Mouse (Mus musculus) forebrain, embryonic 11.5 days (tissue): Measurements from ENCODE around the gene Tppp3. TPM values are rescaled to one million over a fixed set of nuclear protein-coding genes. Genes with fewer than 3 reads are reported as not detected.
A peak's percentile ranks its signal among the peaks of the same experiment; 100 is the strongest.

ENCODE experiments used
- ATAC-seq: fragments of 200-750 bp; cut with Nextera tagmentation; replicated peaks from 2 replicates; pipeline ENCODE4 v1.8.0; 2017; ENCODE audit warnings: moderate TSS enrichment; ENCODE audit not compliant: low FRiP score
- DNase-seq: peaks from one replicate; pipeline ENCODE4 v3.0.0-alpha.2; 2017; ENCODE audit warnings: low spot score
- H3K27ac ChIP-seq: fragments of 300-500 bp; sonication (generic); 2 replicates; pipeline ENCODE4 v1.5.1; 2014; ENCODE audit warnings: low read depth, low read length
- H3K27me3 ChIP-seq: fragments of 300-500 bp; sonication (generic); 2 replicates; pipeline ENCODE4 v1.6.1; 2014; ENCODE audit warnings: mild to moderate bottlenecking, low read length, mixed read lengths; ENCODE audit not compliant: control insufficient read depth, insufficient read depth
- H3K36me3 ChIP-seq: fragments of 300-500 bp; sonication (generic); 2 replicates; pipeline ENCODE4 v1.6.1; 2014; ENCODE audit warnings: mild to moderate bottlenecking, low read length, moderate library complexity, mixed read lengths; ENCODE audit not compliant: control insufficient read depth, insufficient read depth
- H3K4me1 ChIP-seq: fragments of 300-500 bp; sonication (generic); replicated peaks from 2 replicates; pipeline ENCODE4 v1.6.1; 2014; ENCODE audit warnings: low read length, mixed read lengths; ENCODE audit not compliant: control insufficient read depth, insufficient read depth
- H3K4me2 ChIP-seq: fragments of 300-500 bp; sonication (generic); 2 replicates; pipeline ENCODE4 v1.6.1; 2014; ENCODE audit warnings: low read depth, mild to moderate bottlenecking, low read length, moderate library complexity, mixed read lengths; ENCODE audit not compliant: severe bottlenecking
- H3K4me3 ChIP-seq: fragments of 300-500 bp; sonication (generic); 2 replicates; pipeline ENCODE4 v1.5.1; 2014; ENCODE audit warnings: low read depth, low read length
- H3K9ac ChIP-seq: fragments of 300-500 bp; sonication (generic); 2 replicates; pipeline ENCODE4 v1.6.1; 2014; ENCODE audit warnings: low read length
- H3K9me3 ChIP-seq: fragments of 300-500 bp; sonication (generic); 2 replicates; pipeline ENCODE4 v1.6.1; 2016; ENCODE audit warnings: low read length, mixed read lengths; ENCODE audit not compliant: control insufficient read depth
- WGBS: fragments of 180-500 bp; shearing (Covaris S2); extraction: QIAGEN DNeasy Blood & Tissue Kit; methylation state at CpG from one replicate; pipeline ENCODE4 v1.1.7; 2014; 5-methylcytosine and 5-hydroxymethylcytosine counted together
- polyA plus RNA-seq: library from polyadenylated mRNA; unstranded; fragments of >200 nt; fragmentation: Nextera tagmentation; extraction: Ambion mirVana; gene quantifications from 2 replicates; pipeline ENCODE4 v1.2.1, GENCODE M21; 2014

The Tppp3 gene
- polyA plus RNA-seq, 1 experiment from 2014 or later, result 37.7 TPM

- H3K9me3 ChIP-seq, result no peaks in the 10 kb centered on the region
- H3K27me3 ChIP-seq, result peaks cover 4% of the 10 kb centered on the region; the same call in 1 of the 2 replicates
- H3K4me2 ChIP-seq, result no peak overlapping the region
- H3K36me3 ChIP-seq, result no peaks in the 10 kb centered on the region
- ATAC-seq (no peak), DNase-seq (no peak)
- WGBS, result 90% methylated on average over 6 of the region's 6 CpGs
- H3K4me1 ChIP-seq, result peaks cover 8% of the 10 kb centered on the region
- no peak overlapping the region for H3K4me3 ChIP-seq
- H3K9ac ChIP-seq, result no peak overlapping the region
- H3K27ac ChIP-seq, result no peak overlapping the region
Observed at GRCm38 (mm10) chr8:105514194-105514593, 42.9 kb upstream of the Tppp3 start.

- Histone ChIP-seq H3K36me3 (no peaks in the 10 kb centered on the region), H3K4me3 (no peak overlapping the region), H3K4me1 (no peaks in the 10 kb centered on the region), H3K27ac (no peak overlapping the region), H3K27me3 (no peaks in the 10 kb centered on the region), H3K9ac (no peak overlapping the region), H3K9me3 (no peaks in the 10 kb centered on the region), H3K4me2 (no peak overlapping the region)
- WGBS, result 53% methylated on average over 12 of the region's 12 CpGs
- DNase-seq (no peak), ATAC-seq (no peak)
Observed at GRCm38 (mm10) chr8:105509997-105510735, 38.8 kb upstream of the Tppp3 start.

GRCm38 (mm10) chr8:105508758-105509157 lies 37.4 kb upstream of the Tppp3 start:
- no peaks in the 10 kb centered on the region for H3K9me3 ChIP-seq
- H3K4me1 ChIP-seq, result no peaks in the 10 kb centered on the region
- ATAC-seq (no peak), DNase-seq (no peak)
- no peak overlapping the region for H3K4me3 ChIP-seq
- H3K9ac ChIP-seq, result 0 out of 2 replicates have a peak overlapping the region, but pooled peaks have one; percentile 10
- no peak overlapping the region for H3K4me2 ChIP-seq
- WGBS, result 53% methylated on average over 1 of the region's 2 CpGs
- no peaks in the 10 kb centered on the region for H3K27me3 ChIP-seq
- H3K27ac ChIP-seq, result no peak overlapping the region
- no peaks in the 10 kb centered on the region for H3K36me3 ChIP-seq

GRCm38 (mm10) chr8:105506977-105507376 lies 35.7 kb upstream of the Tppp3 start:
- no peaks in the 10 kb centered on the region for H3K9me3 ChIP-seq
- WGBS, result 85% methylated on average over 6 of the region's 6 CpGs
- no peak overlapping the region for H3K4me3 ChIP-seq
- no peaks in the 10 kb centered on the region for H3K27me3 ChIP-seq
- no peak overlapping the region for H3K27ac ChIP-seq
- no peaks in the 10 kb centered on the region for H3K4me1 ChIP-seq
- no peak overlapping the region for H3K9ac ChIP-seq
- DNase-seq, result no peak
- H3K36me3 ChIP-seq, result no peaks in the 10 kb centered on the region
- no peak overlapping the region for H3K4me2 ChIP-seq
- no peak for ATAC-seq

GRCm38 (mm10) chr8:105504617-105505016 lies 33.3 kb upstream of the Tppp3 start:
- Histone ChIP-seq H3K9ac (no peak overlapping the region), H3K27me3 (no peaks in the 10 kb centered on the region), H3K4me1 (no peaks in the 10 kb centered on the region), H3K4me2 (no peak overlapping the region), H3K36me3 (no peaks in the 10 kb centered on the region), H3K27ac (no peak overlapping the region), H3K9me3 (no peaks in the 10 kb centered on the region), H3K4me3 (no peak overlapping the region)
- DNase-seq (no peak), ATAC-seq (no peak)
- 95% methylated on average over 3 of the region's 3 CpGs for WGBS

GRCm38 (mm10) chr8:105499787-105500186 lies 28.5 kb upstream of the Tppp3 start:
- H3K27me3 ChIP-seq, result no peaks in the 10 kb centered on the region
- no peaks in the 10 kb centered on the region for H3K9me3 ChIP-seq
- no peak overlapping the region for H3K9ac ChIP-seq
- H3K27ac ChIP-seq, result no peak overlapping the region
- H3K4me1 ChIP-seq, result peaks cover 6% of the 10 kb centered on the region
- no peak for ATAC-seq
- no peaks in the 10 kb centered on the region for H3K36me3 ChIP-seq
- DNase-seq, result no peak
- no peak overlapping the region for H3K4me3 ChIP-seq
- H3K4me2 ChIP-seq, result no peak overlapping the region
- WGBS, result 80% methylated on average over 12 of the region's 12 CpGs

- Histone ChIP-seq H3K4me2 (peak within 1 kb of the TSS; percentile 96), H3K9ac (peak within 1 kb of the TSS; percentile 89), H3K9me3 (no peaks in the 10 kb centered on the region), H3K4me1 (peaks cover 6% of the 10 kb centered on the region), H3K36me3 (no peaks in the 10 kb centered on the region), H3K27ac (0 out of 2 replicates have a peak within 1 kb of the TSS, but pooled peaks have one; percentile 12), H3K27me3 (no peaks in the 10 kb centered on the region), H3K4me3 (peak within 1 kb of the TSS; percentile 78)
- DNase-seq (peak; percentile 96), ATAC-seq (peak; percentile 92)
- WGBS, result under 1% methylated on average over 67 of the region's 68 CpGs
Observed at GRCm38 (mm10) chr8:105496439-105497180, 25.3 kb upstream of the Tppp3 start, which contains the start of gene Zdhhc1. Gene Zdhhc1 (minus strand): TSS chr8:105496902.

- Histone ChIP-seq H3K27me3 (no peaks in the 10 kb centered on the region), H3K4me2 (peak overlapping the region; percentile 96), H3K4me3 (peak overlapping the region; percentile 78), H3K27ac (no peak overlapping the region), H3K9ac (peak overlapping the region; percentile 89; the same call in 1 of the 2 replicates), H3K9me3 (no peaks in the 10 kb centered on the region), H3K36me3 (no peaks in the 10 kb centered on the region), H3K4me1 (peaks cover 6% of the 10 kb centered on the region)
- no peak for ATAC-seq
- WGBS, result 30% methylated on average over 17 of the region's 17 CpGs
- no peak for DNase-seq
Observed at GRCm38 (mm10) chr8:105495350-105496302, 24.3 kb upstream of the Tppp3 start.
